Mouse (Mus musculus): ENCODE measurements at regions not wholly inside any gene's neighbourhood (a gene's known extent, or its start where the extent isn't known, plus 50 kb on each side); places are given as distances from the start of the nearest gene placed in this dataset.

DNA sequence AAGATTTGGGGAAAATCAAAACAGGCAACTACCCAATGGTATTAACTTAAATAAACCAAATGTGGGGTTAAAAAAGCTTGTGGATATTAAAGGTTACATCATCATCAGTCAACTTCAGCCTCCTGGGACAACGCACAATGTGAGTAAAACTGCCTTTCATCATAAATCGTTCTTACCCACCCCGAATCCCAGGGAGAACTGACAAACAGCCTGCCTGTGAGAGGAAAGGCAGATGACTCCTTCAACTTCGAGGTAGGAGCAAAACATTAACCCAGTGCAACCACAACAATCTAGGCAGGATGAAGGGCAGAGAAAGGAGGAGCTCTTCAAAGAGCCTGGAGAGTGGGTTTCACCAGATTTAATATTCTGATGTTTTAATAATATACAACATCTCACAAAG is 135.3 kb upstream of the Gm37988 start:
- DNase-seq = no peak

DNA sequence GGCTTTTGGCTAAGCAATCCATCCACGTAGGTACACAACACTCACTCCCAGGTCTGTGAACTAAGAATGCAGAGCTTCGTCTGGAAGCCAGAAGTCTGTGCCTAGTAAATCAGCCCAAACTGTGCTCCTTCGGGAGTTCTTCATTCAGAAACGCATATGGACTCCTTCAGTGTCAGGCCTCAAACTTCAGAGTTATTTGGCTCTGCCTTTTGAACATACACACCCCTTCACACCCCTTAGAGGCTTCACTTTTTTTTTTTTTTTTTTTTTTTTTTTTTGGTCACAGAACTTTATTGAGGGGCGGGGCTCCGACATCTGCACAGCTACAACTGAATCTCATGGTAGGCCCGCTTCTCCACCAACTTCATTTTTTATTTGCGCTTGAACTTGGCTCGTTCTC is 120.1 kb upstream of the Gm37988 start:
- DNase-seq = no peak

DNA sequence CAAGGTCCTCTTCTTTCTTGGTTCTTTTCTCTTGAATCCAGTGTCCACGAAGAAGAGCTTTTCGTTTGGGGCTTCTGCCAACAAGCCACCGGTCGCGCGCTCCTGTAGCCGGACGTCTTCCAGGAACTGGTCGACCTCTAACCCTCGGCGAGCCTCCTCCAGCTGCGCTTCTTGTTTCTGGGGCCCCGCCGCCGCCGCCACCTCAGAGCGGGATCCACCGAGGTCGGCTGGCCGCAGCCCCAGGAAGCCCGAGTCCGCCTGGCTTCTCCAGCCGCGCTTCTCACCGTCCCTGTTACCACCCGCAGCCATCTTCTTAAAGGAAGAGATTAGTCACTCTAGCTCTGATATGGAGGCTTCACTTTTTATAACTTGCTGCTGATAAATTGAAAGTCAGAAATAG is 118.6 kb upstream of the Gm37988 start:
- DNase-seq = no peak

DNA sequence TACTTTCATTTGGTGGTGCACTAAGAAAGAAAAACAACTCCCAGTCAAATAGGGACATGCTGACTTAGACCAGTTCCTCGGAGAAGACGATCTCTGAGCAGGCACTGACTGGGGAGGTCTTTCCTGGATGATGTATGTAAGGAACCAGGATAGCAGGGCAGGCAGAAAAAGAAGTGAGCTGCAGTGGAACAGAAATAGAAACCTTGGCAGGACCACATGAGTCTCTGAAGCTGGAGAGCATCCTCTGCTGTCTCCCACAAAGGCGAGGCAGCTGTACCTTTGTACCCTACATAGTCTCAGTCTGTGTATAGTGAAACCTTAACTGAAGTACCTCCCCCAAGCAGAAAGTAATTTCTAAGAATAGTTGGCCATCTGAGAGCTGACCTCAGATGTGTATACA is 104.4 kb upstream of the Gm37988 start:
- DNase-seq = no peak

DNA sequence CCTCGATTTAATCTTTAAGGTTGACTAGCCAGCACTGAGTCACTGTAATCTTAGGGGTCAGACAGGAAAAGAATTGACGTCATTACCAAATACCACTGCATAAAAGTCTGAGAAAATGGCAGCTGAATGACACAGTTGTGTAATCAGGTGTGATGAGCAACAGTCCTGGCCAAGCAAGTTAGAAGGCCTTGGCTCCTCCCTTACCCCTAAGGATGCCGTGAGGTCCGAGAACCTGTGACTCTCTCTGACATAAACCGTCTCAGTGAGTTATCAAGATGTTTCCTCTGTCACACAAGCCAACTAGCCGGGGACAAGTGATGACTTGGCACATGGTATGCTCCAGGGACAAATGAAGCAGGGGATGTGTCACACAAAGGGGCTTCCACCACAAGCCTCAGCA is 101.5 kb upstream of the Gm37988 start:
- DNase-seq = no peak

DNA sequence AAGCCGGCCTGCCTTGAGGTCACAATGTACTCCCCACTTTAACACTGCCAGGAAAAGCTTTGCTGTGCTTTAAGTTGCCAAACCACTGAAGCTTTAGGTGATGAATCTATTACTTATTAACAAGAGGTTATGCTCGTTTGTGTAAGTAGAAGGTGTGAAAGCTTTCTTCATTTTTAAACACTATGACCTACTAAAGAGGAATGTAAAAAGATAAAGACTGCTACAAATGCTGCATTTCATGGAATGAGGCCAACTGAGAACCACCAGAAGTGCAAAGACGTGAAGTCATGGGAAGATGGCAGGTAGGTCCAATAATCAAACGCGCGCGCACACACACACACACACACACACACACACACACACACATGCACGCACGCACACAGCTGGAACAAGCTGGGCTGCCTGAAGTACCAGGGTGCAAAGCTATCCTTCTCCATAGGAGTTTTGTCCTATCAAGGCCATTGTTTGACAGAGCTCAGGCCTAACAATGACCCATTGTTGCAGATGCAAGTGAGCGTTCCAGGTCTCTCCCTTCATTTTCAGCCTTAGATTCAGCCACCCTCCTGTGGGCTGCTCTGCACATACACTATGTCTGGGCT is 85.3 kb upstream of the Gm37988 start:
- DNase-seq = no peak

Data from gastrocnemius, postnatal 25 days (tissue).